Mouse (Mus musculus): ENCODE measurements around the gene Stard13. TPM values are rescaled to one million over a fixed set of nuclear protein-coding genes. Genes with fewer than 3 reads are reported as not detected.

Gene Stard13
- total and polyA plus RNA-seq, 2 experiments from 2014 or later = 2.6 to 19.2 TPM

DNA sequence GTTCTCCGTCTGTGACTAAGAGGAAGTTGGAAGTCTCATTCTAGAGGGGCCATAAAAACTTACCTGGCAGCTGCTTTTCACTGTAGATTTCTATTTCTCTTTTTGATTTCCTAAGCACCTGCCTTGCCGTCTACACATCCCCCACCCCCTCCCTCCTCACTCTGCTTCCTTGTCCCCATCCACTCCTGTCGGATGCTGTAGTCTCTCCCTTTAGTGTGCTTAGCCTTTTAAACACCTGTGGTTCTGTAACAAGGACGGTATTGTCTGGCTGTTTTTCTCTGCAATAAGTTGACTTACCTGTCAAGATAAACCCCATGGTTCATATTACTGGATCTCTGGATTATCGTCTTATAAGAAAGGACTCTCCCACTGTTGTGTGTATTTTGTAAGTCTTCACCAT lies 11.9 kb upstream of the Stard13 start:
- no peaks in the 10 kb centered on the region for H3K36me3 ChIP-seq (ENCODE audit: insufficient read depth)
- ATAC-seq = no peak
- no peak overlapping the region for H3K9ac ChIP-seq
- DNase-seq = no peak
- H3K4me3 ChIP-seq (ENCODE audit: low read depth, low read length) = no peak overlapping the region
- 89% methylated on average over 5 of the region's 5 CpGs for WGBS
- H3K27me3 ChIP-seq (ENCODE audit: insufficient read depth, low read length) = no peaks in the 10 kb centered on the region
- H3K4me1 ChIP-seq (ENCODE audit: insufficient read depth) = no peaks in the 10 kb centered on the region
- H3K4me2 ChIP-seq (ENCODE audit: low read depth) = no peak overlapping the region
- H3K27ac ChIP-seq (ENCODE audit: low read depth, low read length) = no peak overlapping the region
- H3K9me3 ChIP-seq (ENCODE audit: low read length) = no peaks in the 10 kb centered on the region
- TF ChIP-seq CTCF (IDR thresholded peaks at IDR 0.05; ENCODE audit: low read depth) = no peak

DNA sequence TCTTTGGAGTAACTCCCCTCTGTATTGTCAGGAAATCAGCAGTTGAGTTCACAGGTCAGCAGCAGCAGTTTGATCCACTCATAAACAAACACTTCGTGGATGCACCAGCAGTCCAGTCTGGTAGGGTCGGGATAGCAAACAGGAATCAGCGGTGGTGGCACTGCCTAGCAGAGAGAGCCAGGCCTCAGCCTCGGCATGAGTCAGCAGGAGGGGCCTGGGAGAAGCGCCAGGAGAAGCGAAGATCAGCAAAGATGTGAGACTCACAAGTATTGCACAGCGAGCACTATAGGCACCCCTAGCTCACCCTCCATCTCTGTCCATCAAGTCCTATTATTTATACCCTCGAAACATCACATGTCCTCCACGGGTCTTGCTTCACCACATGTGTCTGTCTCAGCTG lies 5.1 kb upstream of the Stard13 start:
- Histone ChIP-seq H3K4me1 (ENCODE audit: insufficient read depth) (no peaks in the 10 kb centered on the region), H3K27ac (ENCODE audit: low read depth, low read length) (no peak overlapping the region), H3K9ac (no peak overlapping the region), H3K4me3 (ENCODE audit: low read depth, low read length) (no peak overlapping the region), H3K27me3 (ENCODE audit: insufficient read depth, low read length) (no peaks in the 10 kb centered on the region), H3K4me2 (ENCODE audit: low read depth) (no peak overlapping the region), H3K36me3 (ENCODE audit: insufficient read depth) (no peaks in the 10 kb centered on the region), H3K9me3 (ENCODE audit: low read length) (no peaks in the 10 kb centered on the region)
- no peak for ATAC-seq
- WGBS = 80% methylated on average over 9 of the region's 9 CpGs
- no peak for TF ChIP-seq CTCF (IDR thresholded peaks at IDR 0.05; ENCODE audit: low read depth)
- no peak for DNase-seq

- Histone ChIP-seq H3K9ac (no peak overlapping the region), H3K4me2 (ENCODE audit: low read depth) (no peak overlapping the region), H3K4me3 (ENCODE audit: low read depth, low read length) (no peak overlapping the region), H3K9me3 (ENCODE audit: low read length) (no peaks in the 10 kb centered on the region), H3K4me1 (ENCODE audit: insufficient read depth) (peaks cover 3% of the 10 kb centered on the region; the same call in 1 of the 2 replicates), H3K27ac (ENCODE audit: low read depth, low read length) (no peak overlapping the region), H3K36me3 (ENCODE audit: insufficient read depth) (no peaks in the 10 kb centered on the region), H3K27me3 (ENCODE audit: insufficient read depth, low read length) (no peaks in the 10 kb centered on the region; the same call in 1 of the 2 replicates)
- WGBS = 68% methylated on average over 5 of the region's 5 CpGs
- no peak for TF ChIP-seq CTCF (IDR thresholded peaks at IDR 0.05; ENCODE audit: low read depth)
- ATAC-seq (no peak), DNase-seq (no peak)
Measured at GRCm38 (mm10) chr5:151236411-151236810, 2.8 kb upstream of the Stard13 start.

GRCm38 (mm10) chr5:151232576-151233299 lies 898 bp downstream of the Stard13 start:
- DNase-seq (no peak), ATAC-seq (no peak)
- H3K27me3 ChIP-seq (ENCODE audit: insufficient read depth, low read length) = no peaks in the 10 kb centered on the region; the same call in 1 of the 2 replicates
- peak overlapping the region; percentile 50 for H3K4me3 ChIP-seq (ENCODE audit: low read depth, low read length)
- H3K9me3 ChIP-seq (ENCODE audit: low read length) = no peaks in the 10 kb centered on the region
- 27% methylated on average over 10 of the region's 13 CpGs for WGBS
- H3K36me3 ChIP-seq (ENCODE audit: insufficient read depth) = no peaks in the 10 kb centered on the region
- H3K9ac ChIP-seq = peak overlapping the region; percentile 59
- H3K27ac ChIP-seq (ENCODE audit: low read depth, low read length) = no peak overlapping the region
- no peak for TF ChIP-seq CTCF (IDR thresholded peaks at IDR 0.05; ENCODE audit: low read depth)
- peak overlapping the region; percentile 98 for H3K4me2 ChIP-seq (ENCODE audit: low read depth)
- H3K4me1 ChIP-seq (ENCODE audit: insufficient read depth) = peaks cover 3% of the 10 kb centered on the region; the same call in 1 of the 2 replicates

DNA sequence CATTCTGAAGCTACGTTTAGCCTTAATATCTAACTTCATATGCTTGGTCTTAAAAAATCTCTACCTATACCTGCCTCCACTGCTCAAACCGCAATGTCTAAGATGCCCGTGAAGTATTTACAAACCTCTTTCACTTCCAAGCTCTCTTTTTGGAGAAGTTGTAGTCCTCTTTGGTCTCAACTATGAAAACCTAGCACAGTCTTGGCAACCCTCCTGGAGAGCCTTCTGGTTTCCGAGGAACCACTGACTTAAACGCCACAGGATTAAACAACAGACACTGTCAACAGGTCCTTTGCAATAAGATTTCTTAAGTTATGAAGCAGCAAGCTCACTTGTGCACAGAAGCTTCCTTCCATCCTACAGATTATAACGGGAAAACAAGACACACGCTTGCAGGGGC lies 1.8 kb downstream of the Stard13 start:
- Histone ChIP-seq H3K4me3 (ENCODE audit: low read depth, low read length) (no peak overlapping the region), H3K4me2 (ENCODE audit: low read depth) (no peak overlapping the region), H3K27me3 (ENCODE audit: insufficient read depth, low read length) (no peaks in the 10 kb centered on the region; the same call in 1 of the 2 replicates), H3K4me1 (ENCODE audit: insufficient read depth) (peaks cover 3% of the 10 kb centered on the region; the same call in 1 of the 2 replicates), H3K9me3 (ENCODE audit: low read length) (no peaks in the 10 kb centered on the region), H3K36me3 (ENCODE audit: insufficient read depth) (no peaks in the 10 kb centered on the region), H3K27ac (ENCODE audit: low read depth, low read length) (no peak overlapping the region), H3K9ac (no peak overlapping the region)
- no peak for TF ChIP-seq CTCF (IDR thresholded peaks at IDR 0.05; ENCODE audit: low read depth)
- ATAC-seq = no peak
- DNase-seq = no peak
- WGBS = 82% methylated on average over 7 of the region's 7 CpGs

- no peak overlapping the region for H3K9ac ChIP-seq
- DNase-seq (no peak), ATAC-seq (no peak)
- WGBS = 57% methylated on average over 4 of the region's 4 CpGs
- no peak overlapping the region for H3K27ac ChIP-seq (ENCODE audit: low read depth, low read length)
- no peaks in the 10 kb centered on the region for H3K9me3 ChIP-seq (ENCODE audit: low read length)
- H3K4me2 ChIP-seq (ENCODE audit: low read depth) = no peak overlapping the region
- H3K36me3 ChIP-seq (ENCODE audit: insufficient read depth) = no peaks in the 10 kb centered on the region
- TF ChIP-seq CTCF (IDR thresholded peaks at IDR 0.05; ENCODE audit: low read depth) = no peak
- H3K4me1 ChIP-seq (ENCODE audit: insufficient read depth) = peaks cover 3% of the 10 kb centered on the region; the same call in 1 of the 2 replicates
- no peak overlapping the region for H3K4me3 ChIP-seq (ENCODE audit: low read depth, low read length)
- no peaks in the 10 kb centered on the region; the same call in 1 of the 2 replicates for H3K27me3 ChIP-seq (ENCODE audit: insufficient read depth, low read length)
Measured at GRCm38 (mm10) chr5:151231411-151231810, 2.2 kb downstream of the Stard13 start.

GRCm38 (mm10) chr5:151230427-151230826 lies 3.2 kb downstream of the Stard13 start:
- Histone ChIP-seq H3K4me1 (ENCODE audit: insufficient read depth) (peaks cover 3% of the 10 kb centered on the region; the same call in 1 of the 2 replicates), H3K36me3 (ENCODE audit: insufficient read depth) (no peaks in the 10 kb centered on the region), H3K4me3 (ENCODE audit: low read depth, low read length) (no peak overlapping the region), H3K27me3 (ENCODE audit: insufficient read depth, low read length) (no peaks in the 10 kb centered on the region; the same call in 1 of the 2 replicates), H3K9me3 (ENCODE audit: low read length) (no peaks in the 10 kb centered on the region), H3K4me2 (ENCODE audit: low read depth) (no peak overlapping the region), H3K9ac (no peak overlapping the region), H3K27ac (ENCODE audit: low read depth, low read length) (no peak overlapping the region)
- no peak for TF ChIP-seq CTCF (IDR thresholded peaks at IDR 0.05; ENCODE audit: low read depth)
- no peak for DNase-seq
- ATAC-seq = no peak
- WGBS = 89% methylated on average over 4 of the region's 4 CpGs

Measured in forebrain, postnatal 0 days (tissue).